Comparison of ENCODE assay signal across 10 mouse cellular contexts in the genomic region with DNA sequence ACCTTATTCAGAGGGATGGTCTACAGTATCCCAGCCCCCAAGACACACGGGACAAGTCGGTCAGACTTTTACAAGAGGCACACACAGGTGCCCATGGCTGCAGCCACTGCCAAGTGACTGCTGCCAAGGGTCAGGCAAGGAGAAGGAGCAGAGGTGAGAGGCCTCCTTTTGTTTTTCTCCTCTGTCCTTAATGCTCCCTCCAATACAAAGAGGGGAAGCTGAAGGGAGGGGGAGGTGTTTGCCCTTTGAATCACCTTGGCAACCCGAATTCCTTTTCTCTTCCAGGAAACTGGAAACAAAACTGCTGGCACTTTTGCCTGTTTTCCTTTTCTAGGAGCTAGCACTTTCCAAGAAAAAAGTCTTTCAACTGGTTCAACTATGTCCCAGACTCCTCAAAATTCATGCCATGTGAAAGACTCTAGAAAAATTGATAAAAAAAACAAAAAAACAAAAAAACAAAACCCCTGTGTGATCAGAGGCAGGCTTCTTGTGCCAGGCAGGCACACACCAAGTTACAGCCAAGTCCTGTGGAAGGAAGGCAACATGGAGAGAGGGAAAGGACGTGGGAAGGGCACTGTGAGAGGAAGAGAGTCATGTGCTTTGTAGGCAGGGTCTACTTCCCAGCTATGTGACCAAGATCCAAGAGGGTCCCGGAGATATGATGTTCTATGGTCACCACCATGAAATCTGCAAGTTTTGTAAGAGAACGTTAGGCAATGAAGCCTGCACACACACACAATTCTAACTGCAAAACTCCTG.
DNase-seq lines count a peak whose midpoint lies in the region; ATAC-seq lines count a peak whose summit lies in the region.
"Had no signal": no experiment of that assay in that cellular context is flagged by ENCODE, and none has a peak within 500 bp of the region (broad histone marks: within the 10 kb centered on the region; RNA-seq: fewer than 3 reads in every experiment).

No protein-coding gene starts in this region.

- H3K27ac ChIP-seq in brown adipose tissue, adult 24 weeks (replicated peaks; ENCODE audit: low read depth, low read length) = peak overlapping the region; percentile 5; the same call in 1 of the 2 replicates
- no peak overlapping the region for H3K27ac ChIP-seq in midbrain, embryonic 13.5 days
- H3K27ac ChIP-seq: neural tube, embryonic 12.5 days had no signal

- H3K4me2 ChIP-seq in midbrain, embryonic 13.5 days (replicated peaks) = no peak overlapping the region
- H3K4me2 ChIP-seq: neural tube, embryonic 12.5 days had no signal

- ATAC-seq in midbrain, embryonic 13.5 days = 0 out of 2 replicates have a peak, but pooled peaks have one; percentile 52

- peaks cover 24% of the 10 kb centered on the region for H3K4me1 ChIP-seq in brown adipose tissue, adult 24 weeks (ENCODE audit: control insufficient read depth, insufficient read depth, insufficient read length, low read length)
- H3K4me1 ChIP-seq in midbrain, embryonic 13.5 days (replicated peaks) = peaks cover 12% of the 10 kb centered on the region

- no peaks in the 10 kb centered on the region for H3K36me3 ChIP-seq in midbrain, embryonic 13.5 days
- H3K36me3 ChIP-seq: neural tube, embryonic 12.5 days had no signal

- H3K4me3 ChIP-seq in brown adipose tissue, adult 24 weeks (ENCODE audit: insufficient read depth, low read depth, low read length) = no peak overlapping the region
- H3K4me3 ChIP-seq in midbrain, embryonic 13.5 days (replicated peaks) = no peak overlapping the region
- H3K4me3 ChIP-seq: neural tube, embryonic 12.5 days had no signal

- peak; percentile 34 for DNase-seq in lung, postnatal 36 days
- no peak for DNase-seq in lung, postnatal 14 days
- peak; percentile 50 for DNase-seq in heart, adult 8-10 months (ENCODE audit: low spot score)
- no peak for DNase-seq in right cerebral cortex, postnatal 36 days (ENCODE audit: low spot score in 2 of 2)
- no peak for DNase-seq in layer of hippocampus, adult 11-12 months (ENCODE audit: low spot score)
- no peak for DNase-seq in urinary bladder, postnatal 10 days (ENCODE audit: low spot score)
- DNase-seq: cerebellum, adult 9-10 months had no signal

- H3K27me3 ChIP-seq in midbrain, embryonic 13.5 days = no peaks in the 10 kb centered on the region
- H3K27me3 ChIP-seq: neural tube, embryonic 12.5 days had no signal

- H3K9me3 ChIP-seq in midbrain, embryonic 13.5 days = no peaks in the 10 kb centered on the region

- H3K9ac ChIP-seq in midbrain, embryonic 13.5 days (replicated peaks) = no peak overlapping the region
- H3K9ac ChIP-seq: neural tube, embryonic 12.5 days had no signal

- WGBS in midbrain, embryonic 13.5 days = 26% methylated on average over 6 of the region's 6 CpGs

Comparison
In these comparisons a context has a peak if more than half of its experiments do, and no peak if none do; other contexts are left out.
1. DNase-seq: peak in lung, postnatal 36 days (single experiment) and heart, adult 8-10 months (single experiment); none in lung, postnatal 14 days (single experiment), right cerebral cortex, postnatal 36 days (0 of 2), layer of hippocampus, adult 11-12 months (single experiment) and urinary bladder, postnatal 10 days (single experiment).